Comparison of ENCODE assay signal across 9 mouse cellular contexts in the genomic region with DNA sequence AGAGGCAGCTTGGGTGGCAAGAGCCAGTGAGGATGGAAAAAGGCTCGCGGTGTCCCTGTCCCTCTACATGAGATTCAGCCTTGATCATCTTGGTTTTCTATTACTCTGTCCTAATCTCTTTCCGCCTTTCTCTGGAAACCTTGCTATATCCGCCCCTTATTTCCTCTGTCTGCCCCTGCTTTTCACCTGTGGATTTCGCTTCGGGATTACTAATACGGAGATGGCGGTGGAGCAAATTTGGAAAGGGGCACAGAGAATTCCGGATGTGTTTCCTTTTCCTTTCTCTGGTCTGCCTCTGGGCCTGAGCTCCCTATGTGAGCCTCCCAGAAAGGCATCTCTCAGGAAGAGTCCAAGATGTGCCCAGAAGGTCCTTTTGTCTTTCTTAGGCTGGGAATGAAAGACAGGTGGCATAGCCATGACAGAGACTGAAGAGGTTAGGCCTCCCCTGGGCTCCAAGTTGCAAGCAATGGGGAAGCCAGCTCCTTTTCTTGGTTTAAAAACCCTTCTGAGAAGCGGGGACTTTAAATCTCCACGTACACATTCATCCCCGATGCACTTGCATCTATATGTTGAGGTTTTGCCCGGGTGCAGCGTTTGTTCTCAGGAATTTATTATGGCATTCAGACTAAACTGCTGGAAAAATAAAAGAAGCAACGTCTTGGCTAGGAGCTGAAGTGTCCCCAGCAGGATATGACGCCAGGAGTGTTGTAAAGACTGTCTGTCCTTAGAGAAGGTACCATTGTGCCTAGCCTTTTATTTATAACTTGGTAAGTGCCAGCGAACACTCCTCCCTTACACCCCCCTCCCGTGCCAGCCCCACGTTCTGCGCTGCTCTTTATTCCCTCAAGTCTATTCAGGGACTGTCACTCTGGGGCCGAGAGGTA. TPM values are rescaled to one million over a fixed set of nuclear protein-coding genes. Genes with fewer than 3 reads are reported as not detected.
A peak's percentile ranks its signal among the peaks of the same experiment; 100 is the strongest.
DNase-seq lines count a peak whose midpoint lies in the region; ATAC-seq and TF ChIP-seq lines count a peak whose summit lies in the region.
"Had no signal": no experiment of that assay in that cellular context is flagged by ENCODE, and none has a peak within 500 bp of the region (broad histone marks: within the 10 kb centered on the region; RNA-seq: fewer than 3 reads in every experiment).

No protein-coding gene starts in this region.

- peak overlapping the region; percentile 42 for H3K4me3 ChIP-seq in heart, embryonic 12.5 days
- peak overlapping the region; percentile 38 for H3K4me3 ChIP-seq in hindbrain, embryonic 14.5 days (replicated peaks; ENCODE audit: low read length)
- peak overlapping the region; percentile 49 for H3K4me3 ChIP-seq in midbrain, embryonic 14.5 days (replicated peaks; ENCODE audit: low read depth, low read length)
- H3K4me3 ChIP-seq in layer of hippocampus, adult 2 months, result no peak overlapping the region; the same call in 1 of the 2 replicates

- H3K9me3 ChIP-seq in heart, embryonic 12.5 days (replicated peaks), result no peaks in the 10 kb centered on the region
- no peaks in the 10 kb centered on the region for H3K9me3 ChIP-seq in hindbrain, embryonic 14.5 days (ENCODE audit: control insufficient read depth, low read length)
- no peaks in the 10 kb centered on the region for H3K9me3 ChIP-seq in midbrain, embryonic 14.5 days (ENCODE audit: control insufficient read depth, low read length)

- peaks cover 13% of the 10 kb centered on the region for H3K4me1 ChIP-seq in heart, embryonic 12.5 days (replicated peaks)
- H3K4me1 ChIP-seq in hindbrain, embryonic 14.5 days (replicated peaks; ENCODE audit: control insufficient read depth, insufficient read depth, low read length), result 0 out of 2 replicates have a peak, but pooled peaks cover 4% of the 10 kb centered on the region
- peaks cover 7% of the 10 kb centered on the region for H3K4me1 ChIP-seq in midbrain, embryonic 14.5 days (ENCODE audit: control insufficient read depth, insufficient read depth, low read length)

- WGBS in heart, embryonic 12.5 days, result 2% methylated on average over 21 of the region's 21 CpGs
- WGBS in hindbrain, embryonic 14.5 days, result 1% methylated on average over 21 of the region's 21 CpGs
- WGBS in midbrain, embryonic 14.5 days, result 1% methylated on average over 21 of the region's 21 CpGs

- peaks cover 87% of the 10 kb centered on the region for H3K27me3 ChIP-seq in heart, embryonic 12.5 days (replicated peaks)
- H3K27me3 ChIP-seq in hindbrain, embryonic 14.5 days (ENCODE audit: control insufficient read depth, insufficient read depth, low read length), result peaks cover 70% of the 10 kb centered on the region
- H3K27me3 ChIP-seq in midbrain, embryonic 14.5 days (ENCODE audit: control insufficient read depth, insufficient read depth, low read length), result peaks cover 40% of the 10 kb centered on the region

- H3K4me2 ChIP-seq in heart, embryonic 12.5 days, result peak overlapping the region; percentile 64
- H3K4me2 ChIP-seq in hindbrain, embryonic 14.5 days (replicated peaks), result peak overlapping the region; percentile 71
- H3K4me2 ChIP-seq in midbrain, embryonic 14.5 days (ENCODE audit: low read length), result peak overlapping the region; percentile 80

- no peak for TF ChIP-seq CTCF in brain, embryonic 14.5 days (IDR thresholded peaks at IDR 0.05; ENCODE audit: borderline replicate concordance, extremely low read depth, insufficient read depth, insufficient read length)
- TF ChIP-seq CTCF in layer of hippocampus, adult 2 months (conservative IDR thresholded peaks at IDR 0.05), result no peak

- H3K36me3 ChIP-seq in heart, embryonic 12.5 days, result no peaks in the 10 kb centered on the region
- H3K36me3 ChIP-seq in hindbrain, embryonic 14.5 days (replicated peaks; ENCODE audit: control insufficient read depth, insufficient read depth), result no peaks in the 10 kb centered on the region
- H3K36me3 ChIP-seq in midbrain, embryonic 14.5 days (ENCODE audit: control insufficient read depth, insufficient read depth, low read length), result no peaks in the 10 kb centered on the region

- no peak for DNase-seq in heart, postnatal 14 days
- peak; percentile 64 for DNase-seq in brain, embryonic 14.5 days (ENCODE audit: low read depth)
- DNase-seq in hindbrain, embryonic 14.5 days (ENCODE audit: low spot score), result no peak
- DNase-seq in midbrain, embryonic 14.5 days, result peak; percentile 59
- DNase-seq in layer of hippocampus, adult 2 months (ENCODE audit: low spot score in 2 of 2), result no peak
- DNase-seq in frontal cortex, postnatal 14 days (ENCODE audit: low spot score in 2 of 2), result no peak

- H3K27ac ChIP-seq in heart, embryonic 12.5 days (ENCODE audit: poor library complexity, severe bottlenecking), result no peak overlapping the region
- peak overlapping the region; percentile 79 for H3K27ac ChIP-seq in hindbrain, embryonic 14.5 days
- peak overlapping the region; percentile 62 for H3K27ac ChIP-seq in midbrain, embryonic 14.5 days (replicated peaks; ENCODE audit: low read depth, low read length)
- H3K27ac ChIP-seq in layer of hippocampus, adult 2 months, result no peak overlapping the region
- H3K27ac ChIP-seq: liver, embryonic 14.5 days had no signal

- intact Hi-C loops in heart, postnatal 14 days (cut with DNase I), result no loop called here

- H3K9ac ChIP-seq in heart, embryonic 12.5 days, result no peak overlapping the region
- no peak overlapping the region for H3K9ac ChIP-seq in hindbrain, embryonic 14.5 days
- H3K9ac ChIP-seq in midbrain, embryonic 14.5 days (replicated peaks; ENCODE audit: low read length), result 0 out of 2 replicates have a peak overlapping the region, but pooled peaks have one; percentile 63
- H3K9ac ChIP-seq: liver, embryonic 14.5 days had no signal

- no peak for ATAC-seq in heart, embryonic 12.5 days (ENCODE audit: insufficient number of reproducible peaks, low FRiP score)
- peak; percentile 40; the same call in 1 of the 2 replicates for ATAC-seq in hindbrain, embryonic 14.5 days (ENCODE audit: low FRiP score)
- ATAC-seq in midbrain, embryonic 14.5 days (ENCODE audit: low FRiP score, low TSS enrichment), result peak; percentile 35; the same call in 1 of the 2 replicates
- ATAC-seq in frontal cortex, adult (ENCODE audit: low TSS enrichment), result no peak

- TF ChIP-seq POLR2A in brain, embryonic 14.5 days (IDR thresholded peaks at IDR 0.05; ENCODE audit: borderline replicate concordance, extremely low read depth, insufficient read depth, insufficient read length, poor library complexity, severe bottlenecking), result no peak

RNA-seq across cellular contexts. Expression of a gene that starts 0.7 kb away (rescaled TPM):
- polyA plus RNA-seq in heart, embryonic 12.5 days (2016; fragmentation: Nextera tagmentation; extraction: Ambion mirVana), result 0.10 and 0.12 TPM in 2 replicates
- under 1 TPM in 1 of 2 experiments, not detected in 1; 0.07 TPM for total RNA-seq in heart, postnatal 14 days (2021)
- polyA plus RNA-seq in brain, embryonic 14.5 days (2012; rRNA removed), result 4.8 and 10.6 TPM in 2 replicates
- polyA plus RNA-seq in hindbrain, embryonic 14.5 days (2014; fragmentation: Nextera tagmentation; extraction: Ambion mirVana), result 7.9 and 8.2 TPM in 2 replicates
- 16.0 and 23.6 TPM in 2 replicates for polyA plus RNA-seq in midbrain, embryonic 14.5 days (2014; fragmentation: Nextera tagmentation; extraction: Ambion mirVana)
- not detected for total RNA-seq in layer of hippocampus, adult 2 months (2021)
- polyA plus RNA-seq: liver, embryonic 14.5 days had no signal

Comparison
In these comparisons a context has a peak if more than half of its experiments do, and no peak if none do; other contexts are left out.
1. ATAC-seq: peak in hindbrain, embryonic 14.5 days (single experiment) and midbrain, embryonic 14.5 days (single experiment); none in heart, embryonic 12.5 days (single experiment) and frontal cortex, adult (single experiment).
2. H3K27ac ChIP-seq: peak in hindbrain, embryonic 14.5 days (single experiment) and midbrain, embryonic 14.5 days (single experiment); none in heart, embryonic 12.5 days (single experiment) and layer of hippocampus, adult 2 months (single experiment).
3. DNase-seq: peak in brain, embryonic 14.5 days (single experiment) and midbrain, embryonic 14.5 days (single experiment); none in heart, postnatal 14 days (0 of 2), hindbrain, embryonic 14.5 days (single experiment), layer of hippocampus, adult 2 months (0 of 2) and frontal cortex, postnatal 14 days (0 of 2).
4. Peak in every context shown above with its lines, with median percentiles within 50 percentile points of each other: H3K4me2 ChIP-seq.